Mouse (Mus musculus): Measurements from ENCODE around the gene Gm49388.

GRCm38 (mm10) chr7:127823236-127824171 is 38.1 kb downstream of the Gm49388 start:
- TF ChIP-seq POLR2A (IDR thresholded peaks at IDR 0.05; ENCODE audit: low read depth, low read length) = no peak
- no peak for TF ChIP-seq CTCF (IDR thresholded peaks at IDR 0.05; ENCODE audit: borderline replicate concordance, insufficient read depth, low read length)

Data from embryonic fibroblast, embryonic 13.5 days (primary cell).